Mouse (Mus musculus): Measurements from ENCODE around the gene Dcaf6. TPM values are rescaled to one million over a fixed set of nuclear protein-coding genes. Genes with fewer than 3 reads are reported as not detected.

The Dcaf6 gene
- polyA plus RNA-seq, 1 experiment = 24.7 TPM

DNA sequence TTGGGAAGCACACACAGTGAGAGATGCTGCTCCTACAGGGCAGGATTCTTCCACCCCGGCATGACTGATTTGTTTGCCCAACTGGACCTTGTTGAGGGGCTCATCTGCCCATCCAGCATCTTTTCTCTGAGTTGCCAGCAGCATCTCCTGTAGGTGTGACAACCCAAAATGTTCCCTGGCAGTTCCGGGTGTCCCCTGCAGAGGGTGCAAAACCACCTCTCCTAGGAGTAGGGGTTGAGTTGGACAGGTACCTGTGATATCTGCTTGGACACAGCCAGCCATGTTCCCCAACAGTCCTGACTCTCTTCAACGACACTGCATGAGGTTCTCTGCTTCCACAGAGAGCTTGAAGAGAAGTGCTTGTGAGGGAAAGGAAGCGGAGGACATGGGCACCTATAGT lies 170.4 kb downstream of the Dcaf6 start:
- WGBS = 92% methylated on average over 4 of the region's 4 CpGs
- TF ChIP-seq CTCF (conservative IDR thresholded peaks at IDR 0.05; ENCODE audit: insufficient read depth, insufficient read length, low read depth, low read length) (peak; percentile 60), POLR2A (IDR thresholded peaks at IDR 0.05; ENCODE audit: low read depth, low read length) (no peak)
- H3K36me3 ChIP-seq (ENCODE audit: control insufficient read depth, insufficient read depth, low read length) = no peaks in the 10 kb centered on the region
- no peaks in the 10 kb centered on the region for H3K4me1 ChIP-seq (ENCODE audit: control insufficient read depth, insufficient read depth, low read length)
- H3K27ac ChIP-seq (ENCODE audit: insufficient read depth, low read depth, low read length) = no peak overlapping the region
- H3K4me3 ChIP-seq (ENCODE audit: insufficient read depth, low read depth, low read length) = no peak overlapping the region
- peak; percentile 29 for DNase-seq
- no peaks in the 10 kb centered on the region for H3K27me3 ChIP-seq (replicated peaks; ENCODE audit: control insufficient read depth, insufficient read depth, low read length)

DNA sequence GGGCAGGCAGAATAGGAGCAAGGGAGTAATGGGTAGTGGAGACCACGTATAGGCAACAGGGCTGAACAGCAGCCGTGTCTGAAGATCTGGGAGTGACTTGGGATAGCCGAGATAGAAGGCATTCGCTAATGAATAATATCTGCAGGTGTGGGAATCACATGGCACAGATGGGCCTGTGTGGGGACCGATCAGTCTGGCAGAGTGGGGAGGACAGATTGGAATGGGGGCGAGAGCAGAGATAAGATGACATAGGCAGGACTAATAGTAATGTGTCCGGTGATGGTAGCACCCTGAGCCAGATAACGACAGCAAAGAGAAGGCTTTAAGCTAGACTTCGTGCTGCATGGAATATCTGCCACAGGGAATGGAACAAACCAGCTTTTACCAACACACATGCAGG lies 172.1 kb downstream of the Dcaf6 start:
- TF ChIP-seq CTCF (conservative IDR thresholded peaks at IDR 0.05; ENCODE audit: insufficient read depth, insufficient read length, low read depth, low read length) (no peak), POLR2A (IDR thresholded peaks at IDR 0.05; ENCODE audit: low read depth, low read length) (no peak)
- no peaks in the 10 kb centered on the region for H3K4me1 ChIP-seq (ENCODE audit: control insufficient read depth, insufficient read depth, low read length)
- H3K27me3 ChIP-seq (replicated peaks; ENCODE audit: control insufficient read depth, insufficient read depth, low read length) = no peaks in the 10 kb centered on the region
- H3K4me3 ChIP-seq (ENCODE audit: insufficient read depth, low read depth, low read length) = no peak overlapping the region
- H3K36me3 ChIP-seq (ENCODE audit: control insufficient read depth, insufficient read depth, low read length) = no peaks in the 10 kb centered on the region
- no peak for DNase-seq
- 90% methylated on average over 9 of the region's 9 CpGs for WGBS
- H3K27ac ChIP-seq (ENCODE audit: insufficient read depth, low read depth, low read length) = no peak overlapping the region

DNA sequence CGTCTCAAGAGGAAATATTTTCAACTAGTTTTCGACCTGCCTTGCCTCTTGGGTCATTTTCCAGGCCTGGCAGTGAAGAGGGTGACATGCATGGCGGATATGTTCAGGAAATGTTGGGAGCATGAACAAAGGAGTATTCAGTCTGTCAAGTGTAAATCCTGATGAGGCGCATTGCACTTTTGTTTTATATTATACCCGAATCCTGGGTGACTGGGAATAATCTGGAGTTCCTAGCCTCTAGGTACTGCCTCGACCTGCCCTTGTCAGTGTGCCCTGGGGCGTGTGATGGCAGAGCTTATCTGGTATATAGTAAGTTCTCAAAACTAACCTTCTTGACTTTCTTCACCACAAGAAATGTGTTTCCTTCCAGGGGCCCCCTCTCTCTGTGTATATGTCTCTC lies 176.2 kb downstream of the Dcaf6 start:
- H3K27ac ChIP-seq (ENCODE audit: insufficient read depth, low read depth, low read length) = no peak overlapping the region
- WGBS = 76% methylated on average over 7 of the region's 7 CpGs
- H3K27me3 ChIP-seq (replicated peaks; ENCODE audit: control insufficient read depth, insufficient read depth, low read length) = no peaks in the 10 kb centered on the region
- DNase-seq = no peak
- no peaks in the 10 kb centered on the region for H3K36me3 ChIP-seq (ENCODE audit: control insufficient read depth, insufficient read depth, low read length)
- no peaks in the 10 kb centered on the region for H3K4me1 ChIP-seq (ENCODE audit: control insufficient read depth, insufficient read depth, low read length)
- no peak for TF ChIP-seq POLR2A (IDR thresholded peaks at IDR 0.05; ENCODE audit: low read depth, low read length)
- TF ChIP-seq CTCF (conservative IDR thresholded peaks at IDR 0.05; ENCODE audit: insufficient read depth, insufficient read length, low read depth, low read length) = no peak
- H3K4me3 ChIP-seq (ENCODE audit: insufficient read depth, low read depth, low read length) = no peak overlapping the region

- no peak for DNase-seq
- no peak overlapping the region for H3K27ac ChIP-seq (ENCODE audit: insufficient read depth, low read depth, low read length)
- H3K27me3 ChIP-seq (replicated peaks; ENCODE audit: control insufficient read depth, insufficient read depth, low read length) = no peaks in the 10 kb centered on the region
- H3K4me3 ChIP-seq (ENCODE audit: insufficient read depth, low read depth, low read length) = no peak overlapping the region
- H3K4me1 ChIP-seq (ENCODE audit: control insufficient read depth, insufficient read depth, low read length) = no peaks in the 10 kb centered on the region
- TF ChIP-seq POLR2A (IDR thresholded peaks at IDR 0.05; ENCODE audit: low read depth, low read length) (no peak), CTCF (conservative IDR thresholded peaks at IDR 0.05; ENCODE audit: insufficient read depth, insufficient read length, low read depth, low read length) (no peak)
- 57% methylated on average over 7 of the region's 7 CpGs for WGBS
- H3K36me3 ChIP-seq (ENCODE audit: control insufficient read depth, insufficient read depth, low read length) = no peaks in the 10 kb centered on the region
These were observed 177.3 kb downstream of the Dcaf6 start for GRCm38 (mm10) chr1:165282967-165283345.

DNA sequence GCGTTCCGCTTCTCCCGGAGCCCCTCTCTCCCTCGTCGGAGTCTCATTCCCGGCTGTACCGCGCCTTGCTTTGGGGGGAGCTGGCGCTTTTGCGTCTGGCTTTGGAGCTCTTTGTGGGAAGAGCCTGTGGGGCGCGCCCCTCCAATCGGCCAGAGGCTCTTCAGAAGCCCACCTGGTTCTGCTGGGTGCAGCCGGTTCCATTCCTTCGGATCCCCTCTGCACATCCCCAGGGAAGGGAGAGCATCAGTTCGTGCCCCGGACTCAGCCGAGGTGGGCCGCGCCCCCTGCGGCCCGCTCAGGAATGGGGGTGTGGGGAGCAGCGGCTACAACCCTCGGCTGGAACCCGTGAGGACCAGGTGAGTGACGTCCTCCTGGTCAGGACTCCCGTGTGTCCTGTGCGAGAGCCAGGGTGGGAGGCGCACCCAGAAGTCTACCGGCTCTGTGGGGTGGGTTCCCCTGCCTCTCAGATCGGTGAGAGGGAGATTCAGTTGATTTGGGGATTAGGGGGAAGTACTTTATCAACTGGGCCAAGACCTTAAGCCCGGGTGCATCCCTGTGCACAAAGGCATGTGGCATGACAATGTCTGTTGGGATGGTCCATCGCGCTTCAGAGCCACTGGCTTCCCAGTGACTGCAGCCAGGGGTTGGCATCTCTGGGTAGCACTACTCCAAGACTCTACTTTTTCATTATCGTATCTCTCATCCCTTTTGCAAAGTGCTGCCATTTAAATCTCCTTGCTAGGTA lies 177.9 kb downstream of the Dcaf6 start:
- no peak for TF ChIP-seq POLR2A (IDR thresholded peaks at IDR 0.05; ENCODE audit: low read depth, low read length)
- no peak for TF ChIP-seq CTCF (conservative IDR thresholded peaks at IDR 0.05; ENCODE audit: insufficient read depth, insufficient read length, low read depth, low read length)
- no peaks in the 10 kb centered on the region for H3K27me3 ChIP-seq (replicated peaks; ENCODE audit: control insufficient read depth, insufficient read depth, low read length)
- H3K36me3 ChIP-seq (ENCODE audit: control insufficient read depth, insufficient read depth, low read length) = no peaks in the 10 kb centered on the region
- WGBS = 5% methylated on average over 35 of the region's 35 CpGs
- DNase-seq = no peak
- no peaks in the 10 kb centered on the region for H3K4me1 ChIP-seq (ENCODE audit: control insufficient read depth, insufficient read depth, low read length)
- H3K27ac ChIP-seq (ENCODE audit: insufficient read depth, low read depth, low read length) = no peak overlapping the region
- H3K4me3 ChIP-seq (ENCODE audit: insufficient read depth, low read depth, low read length) = peak overlapping the region; percentile 66

- Histone ChIP-seq H3K4me1 (ENCODE audit: control insufficient read depth, insufficient read depth, low read length) (no peaks in the 10 kb centered on the region), H3K27ac (ENCODE audit: insufficient read depth, low read depth, low read length) (no peak overlapping the region), H3K4me3 (ENCODE audit: insufficient read depth, low read depth, low read length) (peak overlapping the region; percentile 66), H3K27me3 (replicated peaks; ENCODE audit: control insufficient read depth, insufficient read depth, low read length) (no peaks in the 10 kb centered on the region), H3K36me3 (ENCODE audit: control insufficient read depth, insufficient read depth, low read length) (no peaks in the 10 kb centered on the region)
- peak; percentile 60 for DNase-seq
- 2% methylated on average over 65 of the region's 71 CpGs for WGBS
- TF ChIP-seq CTCF (conservative IDR thresholded peaks at IDR 0.05; ENCODE audit: insufficient read depth, insufficient read length, low read depth, low read length) (no peak), POLR2A (IDR thresholded peaks at IDR 0.05; ENCODE audit: low read depth, low read length) (no peak)
These were observed 178.7 kb downstream of the Dcaf6 start for GRCm38 (mm10) chr1:165281351-165282221.

DNA sequence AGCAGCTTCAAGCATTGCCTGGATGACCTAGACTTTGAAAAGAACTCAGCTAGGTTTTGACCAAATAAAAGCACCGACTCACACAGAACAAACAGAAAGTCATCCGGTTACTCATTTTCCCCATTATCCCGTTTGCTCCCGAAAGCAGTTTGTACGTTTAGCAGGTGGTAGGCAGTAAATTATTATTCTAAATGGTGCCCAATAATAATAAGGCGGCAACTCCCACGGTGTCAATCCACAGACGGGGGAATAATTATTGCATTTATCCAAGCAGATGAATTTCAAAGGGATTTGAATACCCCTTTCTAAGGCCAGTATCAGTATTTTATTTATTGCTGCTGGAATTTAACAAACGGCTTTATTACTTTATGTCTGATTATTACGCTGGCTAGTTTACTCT lies 179.5 kb downstream of the Dcaf6 start:
- no peaks in the 10 kb centered on the region for H3K27me3 ChIP-seq (replicated peaks; ENCODE audit: control insufficient read depth, insufficient read depth, low read length)
- 47% methylated on average over 10 of the region's 10 CpGs for WGBS
- TF ChIP-seq POLR2A (IDR thresholded peaks at IDR 0.05; ENCODE audit: low read depth, low read length) = no peak
- no peak for TF ChIP-seq CTCF (conservative IDR thresholded peaks at IDR 0.05; ENCODE audit: insufficient read depth, insufficient read length, low read depth, low read length)
- no peak overlapping the region for H3K27ac ChIP-seq (ENCODE audit: insufficient read depth, low read depth, low read length)
- H3K4me3 ChIP-seq (ENCODE audit: insufficient read depth, low read depth, low read length) = no peak overlapping the region
- no peaks in the 10 kb centered on the region for H3K4me1 ChIP-seq (ENCODE audit: control insufficient read depth, insufficient read depth, low read length)
- DNase-seq = no peak
- H3K36me3 ChIP-seq (ENCODE audit: control insufficient read depth, insufficient read depth, low read length) = no peaks in the 10 kb centered on the region

Other genes with a start within 250 kb of the Dcaf6 start
- gene Tiprl, start 223.5 kb downstream of the Dcaf6 start, polyA plus RNA-seq (2012; rRNA removed) = 21.0 and 23.2 TPM in 2 replicates
- gene Gpr161, start 164.7 kb downstream of the Dcaf6 start, polyA plus RNA-seq (2012; rRNA removed) = 1.4 and 1.7 TPM in 2 replicates
- gene Mpc2, start 162 bp upstream of the Dcaf6 start, polyA plus RNA-seq (2012; rRNA removed) = 277 and 335 TPM in 2 replicates
- gene Adcy10, start 24.7 kb upstream of the Dcaf6 start, polyA plus RNA-seq (2012; rRNA removed) = 0.34 and 0.39 TPM in 2 replicates
- gene Mpzl1, start 174.1 kb upstream of the Dcaf6 start, polyA plus RNA-seq (2012; rRNA removed) = 38.6 and 42.0 TPM in 2 replicates
- gene Rcsd1, start 249.3 kb upstream of the Dcaf6 start, polyA plus RNA-seq (2012; rRNA removed) = 11.7 and 15.6 TPM in 2 replicates

Data from kidney, adult 2 months (tissue).